ENCODE assay signal across 21 mouse cellular contexts in the genomic region with DNA sequence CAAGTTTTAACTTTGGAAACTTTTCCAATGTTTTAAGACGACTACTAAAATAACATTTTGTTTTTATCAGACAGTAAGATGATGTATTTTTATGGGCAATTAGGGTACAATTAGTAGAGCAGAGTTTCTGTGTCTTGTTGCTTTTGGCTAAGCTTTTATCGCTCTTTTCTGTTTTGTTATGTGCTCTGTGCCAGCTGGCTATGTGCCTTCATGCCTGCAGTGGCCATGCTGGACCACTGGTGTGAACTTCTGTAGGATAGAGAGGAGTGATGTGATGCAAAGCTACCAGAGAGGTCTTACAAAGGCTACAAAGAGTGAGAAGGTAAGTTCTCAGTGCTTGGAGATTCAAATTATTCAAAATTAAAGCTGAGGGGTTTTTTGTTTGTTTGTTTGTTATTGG.
A peak's percentile ranks its signal among the peaks of the same experiment; 100 is the strongest.
DNase-seq lines count a peak whose midpoint lies in the region; ATAC-seq lines count a peak whose summit lies in the region.
"Had no signal": no experiment of that assay in that cellular context is flagged by ENCODE, and none has a peak within 500 bp of the region (broad histone marks: within the 10 kb centered on the region; RNA-seq: fewer than 3 reads in every experiment).

No protein-coding gene starts in this region.

- WGBS in heart, embryonic 12.5 days: 54% methylated on average over 2 of the region's 2 CpGs

- H3K4me3 ChIP-seq in heart, embryonic 12.5 days: no peak overlapping the region
- H3K4me3 ChIP-seq: embryonic facial prominence, embryonic 13.5 days; forebrain, embryonic 12.5 days; heart, embryonic 10.5 days; heart, embryonic 15.5 days; hindbrain, embryonic 15.5 days had no signal

- peak; percentile 43 to 60 for DNase-seq in cerebellum, postnatal 10 days
- no peak for DNase-seq in cerebellum, adult 9-10 months
- DNase-seq in heart, postnatal 4 days: peak; percentile 16
- DNase-seq in left cerebral cortex, postnatal 4 days: peak; percentile 21
- DNase-seq in left cerebral cortex, postnatal 36 days (ENCODE audit: low spot score in 2 of 2): no peak
- peak; percentile 4 for DNase-seq in NIH3T3 (ENCODE audit: low read depth)
- DNase-seq in urinary bladder, adult 18-20 months (ENCODE audit: low spot score in 2 of 2): no peak
- DNase-seq: adrenal gland, postnatal 14 days; B cell, adult 2 months; cerebellum, adult 2 months; cerebellum, postnatal 36 days; gastrocnemius, postnatal 36 days; heart, adult 11 months had no signal

- H3K36me3 ChIP-seq in heart, embryonic 12.5 days: no peaks in the 10 kb centered on the region
- H3K36me3 ChIP-seq: embryonic facial prominence, embryonic 13.5 days; forebrain, embryonic 12.5 days; G1E; heart, embryonic 10.5 days; heart, embryonic 15.5 days; hindbrain, embryonic 15.5 days had no signal

- intact Hi-C loops in left cerebral cortex, postnatal 4 days (cut with DNase I): no loop called here
- intact Hi-C loops in left cerebral cortex, postnatal 36 days (cut with DNase I): no loop called here

- H3K4me2 ChIP-seq in heart, embryonic 12.5 days: no peak overlapping the region
- H3K4me2 ChIP-seq: embryonic facial prominence, embryonic 13.5 days; forebrain, embryonic 12.5 days; heart, embryonic 15.5 days; hindbrain, embryonic 15.5 days had no signal

- H3K4me1 ChIP-seq in heart, embryonic 12.5 days (replicated peaks): no peaks in the 10 kb centered on the region
- H3K4me1 ChIP-seq: embryonic facial prominence, embryonic 13.5 days; forebrain, embryonic 12.5 days; heart, embryonic 10.5 days; heart, embryonic 15.5 days; hindbrain, embryonic 15.5 days had no signal

- H3K9me3 ChIP-seq in heart, embryonic 12.5 days (replicated peaks): no peaks in the 10 kb centered on the region
- H3K9me3 ChIP-seq: embryonic facial prominence, embryonic 13.5 days; forebrain, embryonic 12.5 days; G1E; heart, embryonic 10.5 days; heart, embryonic 15.5 days; hindbrain, embryonic 15.5 days had no signal

- ATAC-seq in heart, embryonic 12.5 days (ENCODE audit: insufficient number of reproducible peaks, low FRiP score): no peak
- ATAC-seq: CD4-positive, CD25-positive, alpha-beta regulatory T cell, adult 4 months had no signal

- no peak overlapping the region for H3K9ac ChIP-seq in heart, embryonic 12.5 days
- H3K9ac ChIP-seq: embryonic facial prominence, embryonic 13.5 days; forebrain, embryonic 12.5 days; heart, embryonic 15.5 days; hindbrain, embryonic 15.5 days had no signal

- no peaks in the 10 kb centered on the region for H3K27me3 ChIP-seq in heart, embryonic 12.5 days (replicated peaks)
- H3K27me3 ChIP-seq: embryonic facial prominence, embryonic 13.5 days; forebrain, embryonic 12.5 days; heart, embryonic 15.5 days; hindbrain, embryonic 15.5 days had no signal

- H3K27ac ChIP-seq in heart, embryonic 12.5 days (ENCODE audit: poor library complexity, severe bottlenecking): no peak overlapping the region
- H3K27ac ChIP-seq: embryonic facial prominence, embryonic 13.5 days; forebrain, embryonic 12.5 days; heart, embryonic 10.5 days; heart, embryonic 15.5 days; hindbrain, embryonic 15.5 days had no signal

Comparison
In these comparisons a context has a peak if more than half of its experiments do, and no peak if none do; other contexts are left out.
1. DNase-seq: peak in cerebellum, postnatal 10 days (2 of 2), heart, postnatal 4 days (single experiment), left cerebral cortex, postnatal 4 days (single experiment) and NIH3T3 (single experiment); none in cerebellum, adult 9-10 months (single experiment), left cerebral cortex, postnatal 36 days (0 of 2) and urinary bladder, adult 18-20 months (0 of 2).